Mouse (Mus musculus): ENCODE data around the gene Lrrc39. TPM values are rescaled to one million over a fixed set of nuclear protein-coding genes. Genes with fewer than 3 reads are reported as not detected.
A peak's percentile ranks its signal among the peaks of the same experiment; 100 is the strongest.

Gene Lrrc39
- 0.01 TPM in 1 of 2 replicates, not detected in the other for polyA plus RNA-seq (2012)

DNA sequence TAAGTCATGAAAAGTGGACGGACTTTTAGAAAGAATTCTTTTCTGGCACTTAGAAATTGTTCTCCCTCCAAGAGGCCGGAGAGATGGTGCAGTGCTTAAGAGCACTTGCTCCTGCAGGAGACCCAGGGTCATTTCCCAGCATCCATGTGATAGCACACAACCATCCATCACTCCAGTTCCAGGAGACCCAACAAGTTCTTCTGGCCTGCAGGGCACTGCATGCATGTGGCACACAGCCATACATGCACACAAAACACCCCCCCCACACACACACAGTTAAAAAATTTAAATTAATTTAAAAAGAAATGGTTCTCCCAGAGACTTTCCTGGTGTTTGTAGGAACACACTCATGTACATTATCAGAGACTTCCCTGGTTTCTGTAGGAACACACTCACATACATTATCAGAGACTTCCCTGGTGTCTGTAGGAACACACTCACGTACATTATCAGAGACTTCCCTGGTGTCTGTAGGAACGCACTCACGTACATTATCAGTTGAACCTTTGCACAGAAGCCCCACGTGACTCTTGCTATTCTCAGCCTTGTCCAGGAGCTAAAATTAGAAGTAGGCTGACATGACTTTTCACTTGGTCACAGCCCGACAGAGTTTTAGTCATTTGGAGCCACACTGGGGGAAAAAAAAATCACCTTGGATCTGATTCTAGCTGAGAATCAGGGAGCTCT lies at the start of gene Lrrc39:
TSS of gene Lrrc39 (plus strand) at position 566 of the 687 bp plus-strand sequence.
- Histone ChIP-seq H3K9me3 (ENCODE audit: control insufficient read depth, low read length) (peaks cover 13% of the 10 kb centered on the region), H3K36me3 (ENCODE audit: control insufficient read depth) (peaks cover 19% of the 10 kb centered on the region), H3K4me3 (replicated peaks) (peak within 1 kb of the TSS; percentile 66), H3K27me3 (ENCODE audit: control insufficient read depth) (no peaks in the 10 kb centered on the region), H3K4me1 (ENCODE audit: control insufficient read depth) (peaks cover 29% of the 10 kb centered on the region)
- peak; percentile 70 for TF ChIP-seq TAL1 (IDR thresholded peaks at IDR 0.05; ENCODE audit: low read length)
- peak; percentile 10; the same call in 1 of the 2 replicates for TF ChIP-seq GATA1 (IDR thresholded peaks at IDR 0.05; ENCODE audit: low read length)

DNA sequence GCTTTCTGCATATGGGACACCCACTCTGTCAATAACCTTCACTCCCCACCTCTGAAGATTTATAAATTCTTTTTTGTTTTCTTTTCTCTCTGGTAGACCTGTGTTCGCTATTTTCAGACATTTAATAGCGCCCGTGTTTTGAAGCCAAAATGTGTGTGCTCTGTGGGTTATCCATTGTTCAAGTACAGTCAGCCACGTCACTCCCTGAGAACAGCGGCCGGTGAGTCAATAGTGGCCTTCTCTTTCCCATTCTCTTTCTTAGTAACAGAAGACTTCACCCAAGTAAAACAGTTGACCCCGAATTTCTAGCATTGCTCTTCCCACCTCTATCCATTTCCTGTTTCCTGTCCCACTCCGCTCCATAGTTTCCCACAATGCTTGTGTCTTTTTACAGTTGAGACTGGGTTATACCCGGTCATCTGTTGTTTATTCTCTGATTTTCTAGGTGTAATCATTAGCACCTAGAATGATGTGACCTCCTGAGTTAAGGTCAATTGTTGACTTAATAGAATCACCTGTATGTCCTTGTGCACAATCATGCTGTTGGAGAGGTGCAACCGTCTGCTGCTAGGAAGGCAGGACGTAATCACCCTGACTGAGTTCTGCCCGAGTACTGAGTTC lies 42.5 kb upstream of the Lrrc39 start:
- H3K4me3 ChIP-seq (replicated peaks), result no peak overlapping the region
- H3K4me1 ChIP-seq (ENCODE audit: control insufficient read depth), result peaks cover 3% of the 10 kb centered on the region
- H3K27me3 ChIP-seq (ENCODE audit: control insufficient read depth), result no peaks in the 10 kb centered on the region
- peaks cover 3% of the 10 kb centered on the region; the same call in 1 of the 2 replicates for H3K36me3 ChIP-seq (ENCODE audit: control insufficient read depth)
- no peaks in the 10 kb centered on the region for H3K9me3 ChIP-seq (ENCODE audit: control insufficient read depth, low read length)
- no peak for TF ChIP-seq GATA1 (IDR thresholded peaks at IDR 0.05; ENCODE audit: low read length)
- TF ChIP-seq TAL1 (IDR thresholded peaks at IDR 0.05; ENCODE audit: low read length), result no peak

DNA sequence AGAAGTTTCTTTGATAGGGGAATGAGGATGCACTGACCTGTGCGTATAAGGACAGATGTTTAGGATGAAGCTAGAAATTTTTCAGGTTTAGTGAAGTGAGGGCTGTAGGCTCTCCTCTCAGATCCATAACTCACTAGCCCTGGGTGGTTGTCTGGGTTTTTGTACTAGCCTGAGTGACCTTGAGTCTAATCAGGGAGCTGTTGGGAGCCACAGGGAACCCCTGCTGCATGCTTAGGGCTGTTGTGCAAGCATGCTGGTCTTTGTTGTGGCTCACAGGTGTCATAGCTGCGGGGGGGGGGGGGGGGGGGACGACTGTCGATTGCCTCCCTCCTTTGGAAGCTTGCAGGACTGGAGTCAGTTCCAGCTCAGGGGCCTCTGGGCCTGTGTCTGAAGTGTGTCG lies 33.0 kb upstream of the Lrrc39 start:
- H3K4me1 ChIP-seq (ENCODE audit: control insufficient read depth), result no peaks in the 10 kb centered on the region
- peaks cover 13% of the 10 kb centered on the region for H3K36me3 ChIP-seq (ENCODE audit: control insufficient read depth)
- H3K9me3 ChIP-seq (ENCODE audit: control insufficient read depth, low read length), result no peaks in the 10 kb centered on the region
- TF ChIP-seq GATA1 (IDR thresholded peaks at IDR 0.05; ENCODE audit: low read length), result no peak
- no peak for TF ChIP-seq TAL1 (IDR thresholded peaks at IDR 0.05; ENCODE audit: low read length)
- no peaks in the 10 kb centered on the region for H3K27me3 ChIP-seq (ENCODE audit: control insufficient read depth)
- no peak overlapping the region for H3K4me3 ChIP-seq (replicated peaks)

DNA sequence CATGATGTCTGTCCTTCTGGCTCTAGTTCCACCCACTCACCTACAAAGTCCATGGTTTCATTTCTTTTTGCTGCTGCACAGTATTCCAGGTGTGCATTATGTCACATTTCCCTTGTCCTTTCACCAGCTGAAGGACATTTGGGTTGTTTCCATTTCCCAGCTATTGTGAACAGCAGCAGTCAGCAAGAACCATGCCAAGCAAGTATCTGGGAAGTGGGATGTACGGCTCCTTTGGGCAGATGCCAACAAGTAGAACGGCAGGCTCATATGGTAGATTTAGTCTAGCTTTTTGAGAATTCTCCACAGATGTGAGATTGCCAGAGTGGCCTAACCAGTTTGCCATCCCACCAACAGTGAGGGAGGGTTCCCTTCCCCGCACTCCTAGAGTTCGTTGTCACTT lies 31.9 kb upstream of the Lrrc39 start:
- H3K36me3 ChIP-seq (ENCODE audit: control insufficient read depth), result peaks cover 22% of the 10 kb centered on the region
- no peaks in the 10 kb centered on the region for H3K9me3 ChIP-seq (ENCODE audit: control insufficient read depth, low read length)
- no peak overlapping the region for H3K4me3 ChIP-seq (replicated peaks)
- H3K4me1 ChIP-seq (ENCODE audit: control insufficient read depth), result no peaks in the 10 kb centered on the region
- H3K27me3 ChIP-seq (ENCODE audit: control insufficient read depth), result no peaks in the 10 kb centered on the region
- TF ChIP-seq GATA1 (IDR thresholded peaks at IDR 0.05; ENCODE audit: low read length) (no peak), TAL1 (IDR thresholded peaks at IDR 0.05; ENCODE audit: low read length) (no peak)

- peaks cover 40% of the 10 kb centered on the region for H3K36me3 ChIP-seq (ENCODE audit: control insufficient read depth)
- TF ChIP-seq TAL1 (IDR thresholded peaks at IDR 0.05; ENCODE audit: low read length), result no peak
- peaks cover 3% of the 10 kb centered on the region; the same call in 1 of the 2 replicates for H3K4me1 ChIP-seq (ENCODE audit: control insufficient read depth)
- no peak overlapping the region for H3K4me3 ChIP-seq (replicated peaks)
- no peaks in the 10 kb centered on the region for H3K27me3 ChIP-seq (ENCODE audit: control insufficient read depth)
- no peaks in the 10 kb centered on the region for H3K9me3 ChIP-seq (ENCODE audit: control insufficient read depth, low read length)
These were observed 26.2 kb upstream of the Lrrc39 start for GRCm38 (mm10) chr3:116536428-116537199.

DNA sequence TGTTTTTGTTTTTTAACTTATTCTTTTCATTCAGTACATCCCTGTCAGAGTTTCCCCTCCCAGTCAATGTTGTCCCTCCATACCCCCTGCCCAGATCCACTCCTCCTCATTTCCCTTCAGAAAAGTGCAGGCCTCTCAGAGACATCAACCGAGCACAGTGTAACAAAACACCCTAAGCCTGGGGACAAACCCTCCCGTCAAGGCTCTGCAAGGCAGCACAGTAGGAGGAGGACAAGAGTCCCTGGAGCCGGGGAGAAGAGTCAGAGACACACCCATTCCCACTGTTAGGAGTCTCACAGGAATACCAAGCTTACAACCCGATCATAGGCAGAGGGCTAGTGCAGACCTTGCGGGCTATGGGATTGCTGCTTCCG lies 25.6 kb upstream of the Lrrc39 start:
- Histone ChIP-seq H3K4me3 (replicated peaks) (no peak overlapping the region), H3K36me3 (ENCODE audit: control insufficient read depth) (peaks cover 41% of the 10 kb centered on the region), H3K27me3 (ENCODE audit: control insufficient read depth) (no peaks in the 10 kb centered on the region), H3K9me3 (ENCODE audit: control insufficient read depth, low read length) (no peaks in the 10 kb centered on the region), H3K4me1 (ENCODE audit: control insufficient read depth) (peaks cover 3% of the 10 kb centered on the region; the same call in 1 of the 2 replicates)
- TF ChIP-seq GATA1 (IDR thresholded peaks at IDR 0.05; ENCODE audit: low read length), result no peak
- no peak for TF ChIP-seq TAL1 (IDR thresholded peaks at IDR 0.05; ENCODE audit: low read length)

GRCm38 (mm10) chr3:116542070-116542469 lies 20.7 kb upstream of the Lrrc39 start:
- no peak overlapping the region for H3K4me3 ChIP-seq (replicated peaks)
- H3K27me3 ChIP-seq (ENCODE audit: control insufficient read depth), result no peaks in the 10 kb centered on the region
- H3K4me1 ChIP-seq (ENCODE audit: control insufficient read depth), result no peaks in the 10 kb centered on the region
- peaks cover 26% of the 10 kb centered on the region for H3K36me3 ChIP-seq (ENCODE audit: control insufficient read depth)
- H3K9me3 ChIP-seq (ENCODE audit: control insufficient read depth, low read length), result no peaks in the 10 kb centered on the region
- TF ChIP-seq GATA1 (IDR thresholded peaks at IDR 0.05; ENCODE audit: low read length) (no peak), TAL1 (IDR thresholded peaks at IDR 0.05; ENCODE audit: low read length) (no peak)

DNA sequence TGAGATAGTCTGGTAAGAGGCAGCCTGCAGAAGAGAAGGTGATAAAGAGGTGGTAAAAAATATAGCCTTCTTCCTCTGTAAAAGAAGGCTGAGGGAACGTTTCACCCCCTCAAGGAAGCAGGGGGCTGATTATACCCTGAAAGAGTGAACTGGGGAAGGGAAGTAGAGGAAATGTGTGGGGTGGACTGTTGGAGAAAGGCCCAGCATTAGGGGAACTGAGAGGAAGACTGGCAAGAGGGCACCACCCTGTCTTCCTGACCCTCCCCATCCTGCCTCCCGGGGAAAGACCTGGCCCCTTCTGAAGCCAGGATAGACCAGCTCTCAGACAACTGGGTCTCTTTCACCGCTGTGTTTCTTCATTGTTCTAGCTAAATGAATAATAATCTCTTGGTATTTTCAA lies 20.2 kb upstream of the Lrrc39 start:
- Histone ChIP-seq H3K27me3 (ENCODE audit: control insufficient read depth) (no peaks in the 10 kb centered on the region), H3K36me3 (ENCODE audit: control insufficient read depth) (peaks cover 27% of the 10 kb centered on the region), H3K9me3 (ENCODE audit: control insufficient read depth, low read length) (no peaks in the 10 kb centered on the region), H3K4me3 (replicated peaks) (no peak overlapping the region), H3K4me1 (ENCODE audit: control insufficient read depth) (no peaks in the 10 kb centered on the region)
- TF ChIP-seq TAL1 (IDR thresholded peaks at IDR 0.05; ENCODE audit: low read length) (no peak), GATA1 (IDR thresholded peaks at IDR 0.05; ENCODE audit: low read length) (no peak)

GRCm38 (mm10) chr3:116547430-116547829 lies 15.3 kb upstream of the Lrrc39 start:
- TF ChIP-seq TAL1 (IDR thresholded peaks at IDR 0.05; ENCODE audit: low read length), result no peak
- TF ChIP-seq GATA1 (IDR thresholded peaks at IDR 0.05; ENCODE audit: low read length), result no peak
- Histone ChIP-seq H3K36me3 (ENCODE audit: control insufficient read depth) (peaks cover 15% of the 10 kb centered on the region), H3K27me3 (ENCODE audit: control insufficient read depth) (no peaks in the 10 kb centered on the region), H3K4me1 (ENCODE audit: control insufficient read depth) (no peaks in the 10 kb centered on the region), H3K9me3 (ENCODE audit: control insufficient read depth, low read length) (peaks cover 2% of the 10 kb centered on the region; the same call in 1 of the 2 replicates), H3K4me3 (replicated peaks) (no peak overlapping the region)
